Mouse (Mus musculus): ENCODE data around the gene Gm49336.

The Gm49336 gene

DNA sequence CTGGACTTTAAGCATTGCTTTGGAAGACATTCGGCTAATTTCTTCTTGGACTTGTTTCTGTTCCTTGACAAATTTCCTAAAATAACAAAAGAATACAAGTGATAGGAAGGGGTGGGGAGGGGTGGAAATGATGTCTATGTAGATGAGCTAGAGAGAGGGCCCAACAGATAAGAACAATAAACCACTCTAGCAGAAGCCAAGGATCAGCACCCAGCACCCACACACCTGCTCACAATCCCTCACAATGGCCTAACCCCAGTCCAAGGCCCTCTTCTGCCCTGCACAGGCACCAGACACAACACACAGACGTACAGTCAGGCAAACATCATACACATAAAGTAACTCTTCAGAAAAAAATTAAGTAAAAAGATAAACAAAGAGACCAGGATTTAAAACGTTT, 12.8 kb downstream of the Gm49336 start:
- no peak for DNase-seq (ENCODE audit: low read depth)

DNA sequence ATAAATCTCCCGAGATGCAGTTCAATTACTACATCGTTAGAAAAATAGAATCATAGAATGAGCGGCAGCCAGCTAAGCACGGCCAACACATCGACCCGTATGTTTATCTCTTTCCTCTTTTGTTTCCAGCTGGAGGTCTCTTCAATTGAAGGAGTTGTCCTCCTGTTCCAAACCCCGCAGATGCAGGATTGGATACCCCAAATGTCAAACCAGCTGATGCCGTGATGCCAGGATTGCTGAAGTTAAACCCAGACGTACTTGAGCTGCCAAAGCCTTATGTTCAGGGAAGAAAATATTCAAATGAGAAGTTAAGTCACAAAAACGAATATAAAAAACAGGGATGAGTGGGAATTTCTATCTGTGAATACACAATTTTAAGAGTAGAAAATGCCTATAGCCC, 31.4 kb downstream of the Gm49336 start:
- no peak for DNase-seq (ENCODE audit: low read depth)

DNA sequence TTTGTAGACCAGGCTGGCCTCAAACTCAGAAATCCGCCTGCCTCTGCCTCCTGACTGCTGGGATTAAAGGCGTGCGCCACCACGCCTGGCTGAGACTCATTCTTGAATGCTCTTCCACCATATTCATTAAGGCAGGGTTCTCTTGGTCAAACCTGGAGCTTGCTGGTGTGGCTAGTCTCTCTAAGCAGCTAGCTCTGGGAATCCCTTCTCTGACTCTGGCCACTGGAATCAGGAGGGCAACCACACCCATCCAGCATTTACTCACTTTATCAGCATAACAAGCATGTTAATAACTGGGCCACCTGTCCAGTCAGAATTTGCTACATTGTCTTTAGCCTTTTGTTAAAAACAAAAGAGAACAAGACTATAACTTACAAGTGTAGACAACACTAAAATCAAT, 33.7 kb downstream of the Gm49336 start:
- no peak for DNase-seq (ENCODE audit: low read depth)

DNA sequence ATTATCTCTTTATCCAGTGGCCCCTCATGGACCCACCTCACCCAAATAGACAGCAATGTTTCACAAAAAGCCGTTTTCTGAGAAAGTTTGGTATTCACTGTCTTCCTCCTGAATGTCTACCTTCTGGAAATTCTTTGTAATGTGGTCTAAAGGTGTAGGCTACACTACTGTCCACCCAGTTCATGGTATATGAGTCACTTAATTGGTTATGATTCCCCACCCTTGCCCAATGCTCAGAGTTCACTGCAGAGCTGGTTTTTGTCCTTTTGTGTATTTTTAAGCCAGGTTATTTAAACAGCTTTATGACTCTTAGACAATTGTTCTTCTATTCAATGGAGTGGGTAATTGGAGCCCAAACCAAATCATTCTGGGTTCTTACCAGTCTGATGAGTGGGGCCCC, 35.2 kb downstream of the Gm49336 start:
- DNase-seq (ENCODE audit: low read depth), result no peak

DNA sequence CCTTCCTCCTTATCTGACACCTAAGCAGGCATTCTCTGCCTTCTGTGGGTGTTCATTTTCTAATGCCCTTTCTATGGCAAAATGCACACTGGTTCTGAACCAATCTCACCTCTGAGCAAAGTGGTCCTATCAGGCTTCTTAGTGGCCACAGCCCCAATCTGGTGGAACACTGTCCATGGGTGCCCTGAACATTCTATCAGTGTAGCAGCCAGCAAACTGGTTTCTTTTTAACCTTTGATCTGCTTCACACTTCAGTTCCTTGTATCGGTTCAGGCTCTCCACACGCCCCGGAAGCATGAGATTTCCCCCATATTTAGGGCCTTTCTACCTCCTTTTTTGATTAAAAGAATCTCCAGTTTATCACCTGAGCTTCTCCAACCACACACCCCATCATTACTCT, 36.3 kb downstream of the Gm49336 start:
- no peak for DNase-seq (ENCODE audit: low read depth)

DNA sequence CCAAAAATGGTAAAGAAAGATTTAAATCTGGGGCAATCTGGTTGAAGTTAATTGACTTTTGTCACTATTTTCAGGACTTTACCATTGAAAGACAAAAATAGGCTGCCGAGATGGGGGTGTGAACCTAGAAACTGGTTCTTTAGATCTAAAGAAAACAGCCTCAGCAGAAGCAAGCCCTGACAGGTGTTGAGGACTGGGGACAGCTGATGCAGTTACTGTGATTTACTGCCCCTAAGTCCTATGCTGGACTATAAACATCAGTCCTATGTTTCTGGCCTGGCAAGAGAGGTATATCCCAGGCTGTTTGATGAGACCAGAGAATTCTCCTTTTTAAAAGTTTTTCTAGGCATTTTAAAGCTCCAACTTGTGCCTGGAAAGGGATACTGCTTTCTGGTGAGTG, 37.3 kb downstream of the Gm49336 start:
- no peak for DNase-seq (ENCODE audit: low read depth)

- no peak for DNase-seq (ENCODE audit: low read depth)
Measured at GRCm38 (mm10) chr14:60209166-60209565, 42.1 kb downstream of the Gm49336 start.

DNA sequence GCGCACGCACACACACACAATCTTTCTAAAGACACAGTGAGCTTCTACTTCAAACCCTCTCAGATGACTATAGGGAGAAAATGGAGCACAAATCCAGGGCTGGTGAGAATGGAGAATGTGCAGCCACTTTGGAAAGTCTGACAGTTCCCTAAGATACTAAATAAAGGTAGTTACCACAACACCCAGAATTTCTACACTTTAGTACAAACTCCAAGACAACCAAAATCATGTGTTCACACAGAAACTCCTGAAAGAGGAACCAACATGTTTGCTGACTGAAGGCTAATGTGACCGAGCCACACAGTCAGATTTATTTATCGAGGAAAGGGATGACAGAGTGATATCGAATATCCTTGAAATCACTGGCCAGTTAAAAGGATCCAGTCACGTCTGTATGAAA, 46.3 kb downstream of the Gm49336 start:
- DNase-seq (ENCODE audit: low read depth), result no peak

GRCm38 (mm10) chr14:60196884-60197283, 54.4 kb downstream of the Gm49336 start, which contains the start of gene Atp8a2:
Gene Atp8a2 (minus strand): TSS chr14:60197179.
- DNase-seq (ENCODE audit: low read depth), result no peak

DNA sequence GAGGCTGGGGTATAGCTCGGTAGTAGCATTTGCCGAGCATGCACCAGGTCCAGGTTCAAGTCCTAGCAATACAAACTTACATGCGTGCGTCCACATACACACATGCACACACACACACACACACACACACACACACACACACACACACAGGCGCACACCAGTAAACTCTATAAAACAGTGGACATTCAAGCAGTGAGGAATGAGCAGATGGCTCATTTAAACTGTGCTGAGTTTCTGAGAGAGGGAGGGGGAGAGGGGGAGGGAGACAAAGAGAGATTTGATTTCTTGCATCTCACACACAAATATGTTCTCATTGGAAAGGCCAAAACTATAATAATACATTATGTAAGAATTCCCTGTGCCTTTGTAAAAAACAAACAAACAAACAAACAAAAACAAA, 55.3 kb downstream of the Gm49336 start:
- DNase-seq (ENCODE audit: low read depth), result no peak

DNA sequence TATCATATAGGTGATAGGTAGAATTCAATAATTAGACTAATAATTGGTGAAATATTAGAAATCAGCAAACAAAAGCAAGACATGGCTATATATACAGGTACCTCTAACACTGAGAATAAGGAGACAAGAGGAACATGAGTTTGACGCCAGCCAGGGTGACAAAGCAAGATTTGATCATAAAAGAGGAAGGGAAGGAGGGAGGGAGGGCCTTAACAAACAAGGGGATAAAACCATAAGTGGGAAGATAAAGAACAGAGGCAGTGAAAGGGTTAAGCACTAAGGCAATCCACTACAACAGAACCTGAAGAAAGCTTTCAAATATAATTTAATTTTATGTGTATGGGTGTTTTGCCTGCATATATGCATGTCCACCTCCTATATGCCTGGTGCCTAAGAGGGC, 56.7 kb downstream of the Gm49336 start:
- no peak for DNase-seq (ENCODE audit: low read depth)

DNA sequence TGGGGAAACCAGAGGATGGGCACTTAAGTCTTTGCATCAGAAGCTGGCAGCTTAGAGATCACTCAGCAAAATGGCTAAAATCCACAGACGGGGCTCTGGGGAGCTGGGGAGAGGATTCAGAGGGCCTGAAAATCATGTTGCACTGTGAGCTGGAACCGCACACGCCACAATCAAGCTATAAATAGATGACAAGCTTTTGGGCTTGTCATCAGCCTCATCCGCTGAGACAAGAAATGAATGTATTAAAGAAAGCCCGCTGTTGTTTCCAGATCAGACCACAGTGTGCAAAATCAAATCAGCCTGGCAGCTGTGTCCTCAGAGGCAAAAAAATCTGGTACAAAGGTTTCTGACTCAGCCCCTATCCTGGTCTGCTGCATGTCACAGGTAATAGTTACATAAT, 61.5 kb downstream of the Gm49336 start:
- no peak for DNase-seq (ENCODE audit: low read depth)

DNA sequence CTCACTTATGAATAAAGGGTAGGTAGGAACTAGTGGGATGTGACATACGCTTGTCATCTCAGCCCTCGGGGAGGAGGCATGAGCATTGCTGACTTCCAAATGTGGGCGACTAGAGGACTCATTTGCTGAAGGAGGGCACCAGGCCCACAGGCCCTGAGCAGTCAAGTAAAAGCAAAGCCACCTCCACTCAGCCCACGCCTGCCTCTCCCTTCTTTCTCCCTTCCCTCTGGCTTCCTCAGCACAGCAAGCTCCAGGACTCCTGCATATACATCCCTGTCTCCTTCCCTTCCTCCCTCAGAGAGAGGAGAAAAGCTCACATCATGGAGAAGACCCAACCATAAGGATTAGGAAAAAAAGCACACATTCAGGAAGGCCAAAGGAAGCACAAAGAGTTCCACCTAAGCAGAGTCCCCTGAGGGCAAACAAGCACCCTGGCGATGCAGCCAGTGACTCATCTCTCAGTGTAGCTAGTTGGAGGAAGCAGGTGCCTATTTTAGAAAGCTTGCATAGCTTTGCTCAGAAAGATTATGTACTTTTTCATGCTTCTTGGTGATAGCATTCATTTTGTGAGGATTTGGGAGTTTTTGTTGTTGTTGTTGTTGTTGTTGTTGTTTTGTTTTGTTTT, 63.0 kb downstream of the Gm49336 start:
- DNase-seq (ENCODE audit: low read depth), result no peak

- peak; percentile 14 for DNase-seq (ENCODE audit: low read depth)
Measured at GRCm38 (mm10) chr14:60181306-60181705, 70.0 kb downstream of the Gm49336 start.

DNA sequence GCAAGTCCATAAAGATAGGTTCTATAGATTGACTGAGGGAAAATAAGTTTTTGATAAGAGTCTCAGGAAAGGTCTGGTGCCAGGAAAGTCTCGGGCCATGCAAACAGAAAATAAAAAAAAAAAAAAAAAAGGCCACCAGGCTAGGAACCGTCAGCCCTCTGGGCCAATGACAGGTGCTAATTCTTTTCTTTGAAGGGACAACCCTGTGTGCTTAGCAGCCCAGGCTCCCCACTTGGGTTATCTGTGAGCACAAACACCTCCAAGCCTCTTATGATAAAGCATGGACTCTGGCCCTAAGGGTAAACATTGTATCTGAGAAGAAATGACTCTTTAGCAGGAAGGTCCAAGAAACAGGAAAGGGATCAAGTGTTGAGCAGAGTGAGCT, 72.7 kb downstream of the Gm49336 start:
- DNase-seq (ENCODE audit: low read depth), result no peak

DNA sequence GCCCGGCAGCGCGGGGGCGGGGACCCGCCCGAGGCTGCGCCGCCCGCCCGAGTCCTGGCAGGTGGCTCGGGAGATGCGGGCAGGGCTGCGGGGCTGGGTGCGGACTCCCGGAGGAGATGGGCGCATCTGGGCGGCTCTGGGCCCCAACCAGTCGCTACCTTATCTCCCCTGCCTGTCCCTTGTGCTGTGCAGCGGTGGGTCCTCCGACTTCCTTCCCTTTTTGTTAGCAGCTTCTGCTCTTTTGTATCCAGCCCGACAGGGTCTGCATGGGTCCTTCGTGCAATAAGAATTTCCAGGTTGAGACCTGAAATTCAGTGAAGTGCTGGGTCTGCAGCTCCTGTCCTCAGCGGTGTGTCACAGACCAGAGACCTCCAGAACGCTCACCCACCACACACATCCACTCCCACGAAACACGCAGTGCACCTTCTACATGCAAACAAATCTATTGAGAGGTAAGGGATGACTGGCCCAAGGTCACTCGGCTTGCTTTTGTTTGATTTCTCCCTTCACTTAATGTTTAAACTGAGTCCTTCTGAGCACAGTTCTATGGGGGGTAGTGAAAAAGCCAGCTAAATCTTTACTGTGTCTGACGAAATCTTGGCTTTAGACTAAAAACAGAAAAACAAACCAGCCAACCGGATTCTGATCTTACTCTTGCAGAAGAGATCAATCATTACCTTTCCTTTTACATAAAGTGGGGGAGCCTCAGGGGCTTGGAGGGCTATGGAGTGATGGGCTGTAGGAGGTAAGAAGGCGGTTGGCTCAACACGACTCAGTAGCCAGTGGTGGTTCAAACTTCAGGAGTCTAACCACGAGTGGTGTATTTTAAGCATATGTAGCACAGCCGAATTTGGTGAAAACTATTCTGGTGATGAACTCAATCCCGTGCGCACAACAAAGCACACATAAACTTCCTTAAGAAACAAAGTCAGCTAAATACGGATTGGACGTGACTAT, 73.4 kb downstream of the Gm49336 start:
- peak; percentile 39 for DNase-seq (ENCODE audit: low read depth)

GRCm38 (mm10) chr14:60176891-60177613, 74.3 kb downstream of the Gm49336 start:
- peak; percentile 40 for DNase-seq (ENCODE audit: low read depth)

GRCm38 (mm10) chr14:60176469-60176890, 74.8 kb downstream of the Gm49336 start:
- DNase-seq (ENCODE audit: low read depth), result no peak

DNA sequence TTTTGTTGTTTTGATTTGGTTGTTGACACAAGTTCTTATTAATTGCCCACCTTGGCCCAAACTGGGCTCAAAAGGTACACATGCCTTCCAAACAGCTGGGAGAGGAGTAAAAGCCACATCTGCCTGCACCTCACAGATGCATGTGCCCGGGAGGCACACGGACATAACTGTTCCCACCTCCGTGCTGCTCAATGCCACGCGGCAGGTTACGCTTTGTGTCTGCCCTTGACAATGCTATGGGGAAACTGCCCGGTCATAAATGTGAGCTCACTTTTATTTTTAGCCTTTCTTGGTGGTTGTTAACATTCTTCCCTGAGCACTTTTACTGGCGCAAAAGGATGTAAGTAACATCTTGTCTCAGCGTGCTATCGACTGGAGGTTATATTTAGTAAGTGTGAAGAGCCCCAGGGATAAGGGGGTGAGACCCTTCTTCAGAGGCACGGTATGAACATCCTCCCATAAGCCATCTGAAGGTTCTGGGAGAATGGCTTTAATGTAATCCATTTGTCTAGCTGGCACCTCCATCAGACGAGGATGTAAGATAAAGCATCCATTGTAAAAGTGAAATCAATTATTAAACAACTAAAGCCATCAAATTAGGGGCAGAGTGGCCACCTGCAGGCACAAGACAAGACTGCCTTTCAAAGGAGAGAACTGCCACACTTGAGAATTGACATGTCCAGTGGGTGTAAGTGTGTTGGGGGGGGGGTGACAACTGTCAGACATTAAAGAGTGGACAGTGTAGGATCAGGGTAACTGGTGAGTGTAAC, 78.8 kb downstream of the Gm49336 start:
- DNase-seq (ENCODE audit: low read depth), result no peak

DNA sequence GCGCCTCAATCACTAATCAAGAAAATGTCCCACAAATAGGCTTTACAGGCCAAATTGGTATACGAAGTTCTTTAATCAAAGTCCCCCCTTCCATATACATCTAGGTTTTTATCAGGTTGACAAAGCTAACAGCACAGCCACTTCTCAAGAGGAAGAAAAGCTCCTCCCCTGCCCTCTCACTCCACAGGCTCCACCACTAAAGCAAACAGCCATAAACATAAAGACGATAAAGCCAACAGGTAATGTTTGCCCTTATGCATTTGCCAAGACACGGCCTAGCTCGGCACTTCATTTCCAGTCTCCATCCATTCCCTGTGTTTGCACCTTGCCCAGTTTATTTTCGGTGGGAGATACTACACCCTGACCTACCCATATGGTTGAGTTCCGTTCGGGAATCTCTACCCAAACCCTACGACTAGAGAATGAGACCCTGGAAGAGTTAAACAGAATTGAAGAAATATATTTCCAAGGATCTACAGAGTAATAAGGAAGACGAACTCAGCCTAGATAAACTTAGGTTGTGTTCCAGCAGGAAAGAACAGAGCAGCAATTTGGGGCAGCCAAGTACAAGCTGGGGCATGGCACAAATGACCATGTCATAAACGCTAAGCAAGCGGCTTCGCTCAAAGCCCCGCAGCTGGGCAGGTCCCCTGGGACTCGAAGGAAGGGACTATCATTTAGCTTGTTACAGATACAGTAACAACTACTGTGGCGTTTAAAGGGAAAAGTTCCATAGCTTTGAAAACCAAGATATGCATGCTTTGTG, 80.3 kb downstream of the Gm49336 start:
- DNase-seq (ENCODE audit: low read depth), result no peak

- DNase-seq (ENCODE audit: low read depth), result no peak
Measured at GRCm38 (mm10) chr14:60163367-60163766, 87.9 kb downstream of the Gm49336 start.
